Mouse (Mus musculus): Measurements from ENCODE around the gene Jun. TPM values are rescaled to one million over a fixed set of nuclear protein-coding genes. Genes with fewer than 3 reads are reported as not detected.

Gene Jun
- polyA plus RNA-seq, 1 experiment from 2014 or later: 7.6 TPM

- WGBS (ENCODE audit: insufficient replicate concordance): 74% methylated on average over 4 of the region's 4 CpGs
- no peaks in the 10 kb centered on the region for H3K36me3 ChIP-seq (replicated peaks)
- ATAC-seq (ENCODE audit: insufficient read depth): no peak
- H3K9me3 ChIP-seq (replicated peaks): no peaks in the 10 kb centered on the region
- no peak overlapping the region for H3K4me2 ChIP-seq
- no peak overlapping the region for H3K9ac ChIP-seq
- no peaks in the 10 kb centered on the region for H3K4me1 ChIP-seq (replicated peaks)
- no peaks in the 10 kb centered on the region for H3K27me3 ChIP-seq
- H3K4me3 ChIP-seq (replicated peaks): no peak overlapping the region
- no peak overlapping the region for H3K27ac ChIP-seq (replicated peaks)
Measured at GRCm38 (mm10) chr4:95092516-95092915, 40.5 kb upstream of the Jun start.

GRCm38 (mm10) chr4:95091536-95091935 lies 39.5 kb upstream of the Jun start:
- Histone ChIP-seq H3K4me3 (replicated peaks) (no peak overlapping the region), H3K27me3 (no peaks in the 10 kb centered on the region), H3K9me3 (replicated peaks) (no peaks in the 10 kb centered on the region), H3K4me2 (no peak overlapping the region), H3K36me3 (replicated peaks) (no peaks in the 10 kb centered on the region), H3K4me1 (replicated peaks) (no peaks in the 10 kb centered on the region), H3K27ac (replicated peaks) (no peak overlapping the region), H3K9ac (no peak overlapping the region)
- no peak for ATAC-seq (ENCODE audit: insufficient read depth)
- WGBS (ENCODE audit: insufficient replicate concordance): 63% methylated on average over 4 of the region's 4 CpGs

- no peak for ATAC-seq (ENCODE audit: insufficient read depth)
- Histone ChIP-seq H3K4me3 (replicated peaks) (no peak overlapping the region), H3K36me3 (replicated peaks) (no peaks in the 10 kb centered on the region)
Measured at GRCm38 (mm10) chr4:95089968-95090367, 37.9 kb upstream of the Jun start.

GRCm38 (mm10) chr4:95089053-95089452 lies 37.0 kb upstream of the Jun start:
- Histone ChIP-seq H3K9ac (no peak overlapping the region), H3K4me3 (replicated peaks) (no peak overlapping the region), H3K27me3 (no peaks in the 10 kb centered on the region), H3K27ac (replicated peaks) (no peak overlapping the region), H3K4me1 (replicated peaks) (no peaks in the 10 kb centered on the region), H3K36me3 (replicated peaks) (no peaks in the 10 kb centered on the region), H3K4me2 (no peak overlapping the region), H3K9me3 (replicated peaks) (no peaks in the 10 kb centered on the region)
- 66% methylated on average over 5 of the region's 5 CpGs for WGBS (ENCODE audit: insufficient replicate concordance)
- ATAC-seq (ENCODE audit: insufficient read depth): no peak

More at GRCm38 (mm10) chr4:95089968-95090367, 37.9 kb upstream of the Jun start:
- Histone ChIP-seq H3K4me1 (replicated peaks) (no peaks in the 10 kb centered on the region), H3K27ac (replicated peaks) (no peak overlapping the region), H3K9ac (no peak overlapping the region), H3K4me2 (no peak overlapping the region), H3K9me3 (replicated peaks) (no peaks in the 10 kb centered on the region), H3K27me3 (no peaks in the 10 kb centered on the region)

GRCm38 (mm10) chr4:95083957-95084356 lies 31.9 kb upstream of the Jun start:
- H3K9me3 ChIP-seq (replicated peaks): no peaks in the 10 kb centered on the region
- no peaks in the 10 kb centered on the region for H3K36me3 ChIP-seq (replicated peaks)
- no peak for ATAC-seq (ENCODE audit: insufficient read depth)
- H3K4me2 ChIP-seq: no peak overlapping the region
- no peak overlapping the region for H3K27ac ChIP-seq (replicated peaks)
- H3K9ac ChIP-seq: no peak overlapping the region
- no peaks in the 10 kb centered on the region for H3K27me3 ChIP-seq
- H3K4me1 ChIP-seq (replicated peaks): no peaks in the 10 kb centered on the region
- H3K4me3 ChIP-seq (replicated peaks): no peak overlapping the region
- WGBS (ENCODE audit: insufficient replicate concordance): 32% methylated on average over 8 of the region's 8 CpGs

GRCm38 (mm10) chr4:95083191-95083729 lies 31.2 kb upstream of the Jun start:
- no peak overlapping the region for H3K9ac ChIP-seq
- ATAC-seq (ENCODE audit: insufficient read depth): no peak
- no peaks in the 10 kb centered on the region for H3K4me1 ChIP-seq (replicated peaks)
- WGBS (ENCODE audit: insufficient replicate concordance): 64% methylated on average over 5 of the region's 5 CpGs
- H3K4me3 ChIP-seq (replicated peaks): no peak overlapping the region
- H3K27ac ChIP-seq (replicated peaks): no peak overlapping the region
- no peaks in the 10 kb centered on the region for H3K36me3 ChIP-seq (replicated peaks)
- H3K27me3 ChIP-seq: no peaks in the 10 kb centered on the region
- H3K4me2 ChIP-seq: no peak overlapping the region
- H3K9me3 ChIP-seq (replicated peaks): no peaks in the 10 kb centered on the region

GRCm38 (mm10) chr4:95082481-95083088 lies 30.6 kb upstream of the Jun start:
- Histone ChIP-seq H3K9ac (no peak overlapping the region), H3K4me3 (replicated peaks) (no peak overlapping the region), H3K27me3 (no peaks in the 10 kb centered on the region), H3K36me3 (replicated peaks) (no peaks in the 10 kb centered on the region), H3K4me1 (replicated peaks) (no peaks in the 10 kb centered on the region), H3K9me3 (replicated peaks) (no peaks in the 10 kb centered on the region), H3K27ac (replicated peaks) (no peak overlapping the region), H3K4me2 (no peak overlapping the region)
- no peak for ATAC-seq (ENCODE audit: insufficient read depth)
- 48% methylated on average over 4 of the region's 4 CpGs for WGBS (ENCODE audit: insufficient replicate concordance)

DNA sequence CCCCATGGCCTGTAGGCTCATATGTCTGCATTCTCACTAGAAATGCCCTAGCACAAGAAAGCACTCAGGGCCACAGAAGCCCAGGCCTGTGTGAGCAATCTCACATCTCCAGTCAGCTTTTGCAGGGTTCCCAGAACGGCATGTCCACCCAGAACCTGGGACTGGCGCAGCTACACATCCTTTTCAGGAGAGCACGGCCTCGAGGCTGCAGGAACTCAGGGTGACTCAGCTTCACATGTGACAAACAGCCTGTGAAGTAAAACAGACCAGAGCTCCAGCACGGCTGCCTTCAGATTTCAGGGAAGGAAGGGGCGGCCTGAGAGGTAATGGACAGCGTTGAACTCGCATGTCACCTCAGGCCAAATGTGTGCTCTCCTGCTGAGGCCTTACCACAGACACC lies 29.6 kb upstream of the Jun start:
- H3K27me3 ChIP-seq: no peaks in the 10 kb centered on the region
- H3K4me3 ChIP-seq (replicated peaks): no peak overlapping the region
- 31% methylated on average over 8 of the region's 8 CpGs for WGBS (ENCODE audit: insufficient replicate concordance)
- no peak overlapping the region for H3K27ac ChIP-seq (replicated peaks)
- H3K9me3 ChIP-seq (replicated peaks): no peaks in the 10 kb centered on the region
- ATAC-seq (ENCODE audit: insufficient read depth): no peak
- no peak overlapping the region for H3K9ac ChIP-seq
- no peaks in the 10 kb centered on the region for H3K36me3 ChIP-seq (replicated peaks)
- no peaks in the 10 kb centered on the region for H3K4me1 ChIP-seq (replicated peaks)
- no peak overlapping the region for H3K4me2 ChIP-seq

DNA sequence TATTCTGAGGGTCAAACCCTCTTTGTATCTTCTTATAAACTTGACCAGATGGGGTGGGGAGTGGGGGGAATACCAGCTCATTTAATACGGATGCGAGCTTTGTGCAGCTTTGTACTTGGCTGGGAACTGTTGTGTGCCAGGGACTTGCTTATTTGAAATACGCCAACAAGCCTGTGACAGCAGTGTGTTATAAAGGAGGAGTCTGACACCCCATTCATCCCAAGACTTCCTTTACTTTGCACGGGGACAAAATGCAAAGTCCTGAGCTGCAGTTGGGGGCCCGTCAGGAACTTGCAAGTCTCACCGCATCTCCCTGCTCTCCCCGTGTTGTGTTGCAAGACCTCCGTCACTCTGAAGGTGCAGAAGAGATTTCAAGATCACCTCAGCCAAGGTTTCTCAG lies 26.6 kb upstream of the Jun start:
- no peak for ATAC-seq (ENCODE audit: insufficient read depth)
- WGBS (ENCODE audit: insufficient replicate concordance): 59% methylated on average over 8 of the region's 8 CpGs
- Histone ChIP-seq H3K4me2 (no peak overlapping the region), H3K9me3 (replicated peaks) (no peaks in the 10 kb centered on the region), H3K4me1 (replicated peaks) (peaks cover 10% of the 10 kb centered on the region; the same call in 1 of the 2 replicates), H3K27ac (replicated peaks) (no peak overlapping the region), H3K4me3 (replicated peaks) (no peak overlapping the region), H3K27me3 (no peaks in the 10 kb centered on the region; the same call in 1 of the 2 replicates), H3K9ac (no peak overlapping the region), H3K36me3 (replicated peaks) (no peaks in the 10 kb centered on the region)

DNA sequence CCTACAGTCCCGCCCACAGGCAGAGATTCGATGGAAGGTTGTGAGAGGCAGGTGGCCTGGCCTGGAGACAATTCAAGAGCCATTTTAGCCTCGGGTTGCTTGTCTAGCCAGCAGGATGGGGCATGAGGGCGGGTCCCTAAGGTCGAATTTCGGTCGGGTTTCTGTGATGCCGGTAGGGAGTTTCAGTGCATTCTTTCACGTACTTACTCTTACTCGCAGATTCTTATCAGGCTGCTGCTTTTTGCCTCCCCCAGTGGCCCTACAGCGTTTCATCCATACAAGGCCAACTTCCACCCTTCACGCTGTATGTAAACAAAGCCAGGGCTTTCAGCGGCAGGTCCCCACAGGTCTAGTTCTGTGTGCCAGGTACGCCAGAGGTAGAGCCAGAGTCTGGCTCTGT lies 24.3 kb upstream of the Jun start:
- no peak overlapping the region for H3K4me2 ChIP-seq
- H3K9ac ChIP-seq: no peak overlapping the region
- ATAC-seq (ENCODE audit: insufficient read depth): no peak
- no peak overlapping the region for H3K27ac ChIP-seq (replicated peaks)
- H3K36me3 ChIP-seq (replicated peaks): no peaks in the 10 kb centered on the region
- 43% methylated on average over 14 of the region's 14 CpGs for WGBS (ENCODE audit: insufficient replicate concordance)
- peaks cover 10% of the 10 kb centered on the region; the same call in 1 of the 2 replicates for H3K4me1 ChIP-seq (replicated peaks)
- no peaks in the 10 kb centered on the region for H3K9me3 ChIP-seq (replicated peaks)
- H3K27me3 ChIP-seq: no peaks in the 10 kb centered on the region; the same call in 1 of the 2 replicates
- no peak overlapping the region for H3K4me3 ChIP-seq (replicated peaks)

- H3K27ac ChIP-seq (replicated peaks): no peak overlapping the region
Measured at GRCm38 (mm10) chr4:95075591-95076002, 23.6 kb upstream of the Jun start.

DNA sequence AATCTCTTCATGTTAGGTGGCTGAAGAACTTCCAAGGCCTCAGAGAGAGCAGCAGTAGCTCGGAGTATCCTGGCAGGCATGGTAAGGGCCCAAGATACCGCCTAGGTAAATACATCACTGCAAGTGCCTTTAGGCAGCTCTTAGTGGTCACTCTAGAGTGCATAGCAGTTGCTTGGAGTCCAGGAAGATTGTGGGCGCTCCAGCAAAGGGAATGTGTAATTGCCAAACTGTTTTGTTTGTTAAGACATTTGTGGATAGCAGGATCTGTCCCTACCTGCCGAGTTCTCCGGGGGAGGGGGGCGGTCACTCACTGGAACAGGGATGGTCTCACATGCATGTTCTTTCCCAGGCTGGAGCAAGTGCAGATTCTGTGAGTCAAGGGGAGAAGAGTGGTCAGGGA lies 22.3 kb upstream of the Jun start:
- Histone ChIP-seq H3K27me3 (no peaks in the 10 kb centered on the region; the same call in 1 of the 2 replicates), H3K9me3 (replicated peaks) (no peaks in the 10 kb centered on the region), H3K4me1 (replicated peaks) (peaks cover 10% of the 10 kb centered on the region; the same call in 1 of the 2 replicates), H3K4me2 (no peak overlapping the region), H3K4me3 (replicated peaks) (no peak overlapping the region), H3K27ac (replicated peaks) (no peak overlapping the region), H3K9ac (no peak overlapping the region), H3K36me3 (replicated peaks) (no peaks in the 10 kb centered on the region)
- WGBS (ENCODE audit: insufficient replicate concordance): 65% methylated on average over 6 of the region's 6 CpGs
- no peak for ATAC-seq (ENCODE audit: insufficient read depth)

More at GRCm38 (mm10) chr4:95075591-95076002, 23.6 kb upstream of the Jun start:
- Histone ChIP-seq H3K36me3 (replicated peaks) (no peaks in the 10 kb centered on the region), H3K9ac (no peak overlapping the region), H3K4me3 (replicated peaks) (no peak overlapping the region), H3K27me3 (no peaks in the 10 kb centered on the region; the same call in 1 of the 2 replicates), H3K4me1 (replicated peaks) (peaks cover 10% of the 10 kb centered on the region; the same call in 1 of the 2 replicates), H3K4me2 (no peak overlapping the region), H3K9me3 (replicated peaks) (no peaks in the 10 kb centered on the region)
- WGBS (ENCODE audit: insufficient replicate concordance): 45% methylated on average over 17 of the region's 17 CpGs
- no peak for ATAC-seq (ENCODE audit: insufficient read depth)
